Mouse (Mus musculus): Measurements from ENCODE around the gene Plch2.

Gene Plch2

DNA sequence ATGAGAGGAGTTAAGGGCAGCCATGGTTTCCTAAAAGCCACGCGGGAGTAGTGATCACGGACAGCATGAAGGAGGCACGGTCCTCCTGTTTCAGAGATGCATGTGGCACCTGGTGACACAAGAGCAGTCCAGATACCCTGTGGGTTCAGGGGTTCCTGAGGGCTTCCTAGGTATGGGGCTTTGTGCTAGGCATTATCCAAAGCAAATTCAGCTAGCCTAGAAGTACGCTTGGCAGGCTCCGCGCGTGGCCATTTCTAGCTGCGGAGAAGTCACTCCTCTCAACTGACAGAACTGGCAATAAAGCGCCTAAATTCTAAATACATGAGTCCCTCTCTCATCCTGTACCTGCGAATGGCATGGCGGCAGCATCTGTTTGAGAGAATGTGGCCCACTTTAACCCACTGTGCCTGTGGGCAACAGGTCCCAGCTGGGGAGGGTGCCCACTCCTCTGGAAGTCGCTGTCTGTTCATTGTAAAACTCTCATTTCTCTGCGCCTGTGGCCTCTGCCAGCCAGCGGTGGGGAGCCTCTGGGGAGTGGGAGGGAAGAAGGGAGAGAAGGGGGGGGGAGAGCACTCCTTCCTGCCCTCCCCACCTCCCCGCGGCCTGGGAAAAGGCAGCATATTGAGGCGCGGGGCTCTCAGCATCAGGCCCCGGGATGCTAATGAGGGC, 96.4 kb downstream of the Plch2 start:
- no peak for DNase-seq (ENCODE audit: low spot score in 2 of 2)

DNA sequence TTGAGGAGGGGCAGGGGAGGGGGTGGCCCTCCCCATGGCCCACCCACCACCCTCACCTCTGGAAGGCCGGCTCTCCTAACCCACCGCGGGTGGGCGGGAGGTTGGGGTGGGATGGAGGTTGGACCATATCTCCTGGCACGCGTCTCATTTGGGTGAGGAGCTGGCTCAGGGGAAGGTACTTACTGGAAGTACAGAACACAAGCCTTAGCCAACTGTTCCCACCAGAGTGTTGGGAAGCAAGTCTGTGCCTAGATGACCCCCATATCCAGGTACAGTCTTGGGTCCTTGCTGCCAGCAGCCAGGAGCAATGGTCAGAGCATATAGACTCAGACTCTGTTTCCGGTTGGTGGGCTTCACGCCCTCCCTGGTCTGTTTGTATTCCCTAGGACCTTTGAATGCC, 98.0 kb downstream of the Plch2 start:
- DNase-seq (ENCODE audit: low spot score in 2 of 2): no peak

DNA sequence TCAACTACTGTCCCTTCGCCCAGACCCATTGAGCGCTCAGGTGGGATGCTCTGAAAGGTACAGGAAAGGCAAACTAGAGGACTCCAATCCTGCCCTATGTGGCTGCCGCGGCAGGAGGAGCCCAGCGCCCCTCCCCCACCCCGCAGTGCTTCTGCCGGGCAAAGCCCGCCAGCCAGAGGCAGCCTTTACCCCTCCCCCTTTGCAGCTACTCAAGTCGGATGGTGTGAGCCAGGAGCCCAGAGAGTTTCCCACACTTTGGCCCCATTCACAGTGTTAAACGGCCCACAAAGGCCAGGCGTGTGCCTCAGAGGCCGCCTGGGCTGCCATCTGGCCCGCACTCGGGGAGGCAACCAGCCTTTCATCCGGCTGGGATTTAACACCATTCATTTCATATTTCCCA, 98.4 kb downstream of the Plch2 start:
- peak in 1 of 2 experiments; percentile 79 for DNase-seq (ENCODE audit: low spot score in 2 of 2)

DNA sequence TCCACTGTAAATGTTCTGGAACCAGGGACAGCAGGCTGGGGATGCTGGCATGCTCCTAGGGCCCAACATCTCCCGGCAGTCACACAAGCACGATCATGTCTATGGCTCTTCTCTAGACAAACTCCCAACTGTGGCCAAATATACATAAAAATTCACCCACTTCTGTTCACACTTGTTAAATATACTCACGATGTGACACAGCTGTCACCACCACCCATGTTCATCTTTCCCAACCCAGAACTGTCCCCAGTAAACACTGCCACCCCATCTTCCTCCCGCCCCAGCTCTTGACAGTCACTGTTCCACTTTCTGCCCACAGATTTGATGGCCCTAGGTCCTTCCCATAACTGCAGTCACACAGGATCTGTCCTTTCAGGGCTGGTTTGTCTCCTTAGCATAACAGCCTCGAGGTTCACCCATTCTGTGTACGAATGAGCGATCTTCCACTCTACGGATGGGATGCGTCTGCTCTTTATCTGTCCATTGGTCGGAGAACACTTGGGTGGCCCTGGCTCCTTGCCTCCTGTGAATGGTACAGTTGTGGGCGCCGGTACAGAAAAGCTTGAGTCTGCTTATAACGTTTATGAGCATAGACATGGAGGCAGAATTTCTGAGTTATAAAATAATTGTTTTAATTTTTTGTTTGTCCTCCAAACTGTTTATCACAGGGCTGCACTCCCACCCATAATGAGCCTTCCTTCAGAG, 99.1 kb downstream of the Plch2 start:
- DNase-seq (ENCODE audit: low spot score in 2 of 2): no peak

DNA sequence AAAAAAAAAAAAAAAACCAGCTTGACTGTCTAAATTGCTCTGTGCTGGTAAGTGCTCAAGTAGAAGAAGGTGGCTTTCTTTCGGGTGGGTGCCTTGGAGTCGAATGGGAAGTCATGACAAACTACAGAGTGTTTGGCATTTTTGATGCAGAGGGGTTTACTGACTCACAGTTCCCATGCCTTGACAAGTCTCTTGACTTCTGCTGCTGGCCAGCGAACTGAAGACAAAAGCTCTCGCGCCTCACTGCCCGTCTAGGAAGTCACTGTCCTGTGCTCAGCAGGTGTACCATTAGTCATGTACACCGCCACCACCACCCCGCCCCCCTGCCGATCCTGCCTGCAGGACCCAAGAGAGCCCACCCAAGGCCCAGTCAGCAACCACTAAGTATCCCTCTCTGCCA, 100.0 kb downstream of the Plch2 start:
- no peak for DNase-seq (ENCODE audit: low spot score in 2 of 2)

DNA sequence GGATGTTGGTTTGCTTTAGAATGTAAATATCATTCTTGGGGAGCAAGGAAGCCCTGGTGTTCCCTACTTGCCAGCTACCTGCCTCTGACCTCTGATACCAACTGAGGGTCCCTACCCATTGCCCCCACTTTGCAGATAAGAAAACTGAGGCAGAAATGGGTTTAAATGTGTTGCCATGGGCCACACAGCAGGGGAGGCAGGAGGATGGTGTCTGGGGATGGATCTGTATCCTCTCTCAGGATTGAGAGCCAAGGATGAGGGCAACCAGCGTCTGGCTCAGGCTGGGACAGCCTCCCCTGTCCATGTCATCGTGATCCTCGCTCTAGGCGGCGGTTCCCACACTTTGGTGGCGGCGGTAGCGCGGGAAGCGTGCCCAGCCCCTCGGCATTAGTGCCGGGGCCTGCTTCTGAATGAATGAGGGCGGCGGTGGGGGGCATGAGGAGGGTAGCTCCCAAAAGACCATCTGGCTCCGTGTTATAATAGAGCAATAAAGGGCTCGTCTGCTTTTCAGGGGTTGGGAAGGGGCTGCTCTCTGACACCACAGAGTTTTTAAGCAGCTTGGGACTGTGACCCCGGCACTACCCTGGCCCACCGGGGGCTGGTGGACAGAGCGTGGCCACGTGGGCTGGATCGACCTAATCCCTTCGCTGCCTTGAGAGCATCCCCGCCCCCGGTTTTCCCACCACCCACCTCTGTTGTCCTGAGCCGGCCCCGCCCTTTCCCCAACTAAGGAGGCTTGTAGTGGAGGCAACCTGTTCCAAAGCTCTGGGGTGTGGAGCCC, 103.9 kb downstream of the Plch2 start:
- DNase-seq (ENCODE audit: low spot score in 2 of 2): peak in 1 of 2 experiments; percentile 71

DNA sequence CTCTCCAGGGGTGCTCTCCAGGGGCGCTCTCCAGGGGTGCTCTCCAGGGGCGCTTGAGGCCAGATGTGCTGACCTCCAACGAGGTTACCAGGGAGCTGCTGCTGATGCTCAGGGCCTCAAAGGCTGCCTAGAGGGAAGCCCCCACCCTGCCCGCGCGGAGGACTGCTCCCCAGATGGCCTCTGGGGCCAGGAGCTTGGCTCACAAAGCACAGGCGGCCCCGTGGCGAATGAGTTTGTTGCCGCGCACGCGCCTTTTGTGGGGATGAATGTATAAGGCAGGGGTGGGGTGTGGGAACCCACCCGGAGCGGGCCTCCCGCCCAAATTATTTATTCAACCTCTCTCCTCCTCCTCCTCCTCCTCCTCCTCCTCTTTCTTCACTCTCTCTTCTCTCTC, 107.0 kb downstream of the Plch2 start:
- no peak for DNase-seq (ENCODE audit: low spot score in 2 of 2)

DNA sequence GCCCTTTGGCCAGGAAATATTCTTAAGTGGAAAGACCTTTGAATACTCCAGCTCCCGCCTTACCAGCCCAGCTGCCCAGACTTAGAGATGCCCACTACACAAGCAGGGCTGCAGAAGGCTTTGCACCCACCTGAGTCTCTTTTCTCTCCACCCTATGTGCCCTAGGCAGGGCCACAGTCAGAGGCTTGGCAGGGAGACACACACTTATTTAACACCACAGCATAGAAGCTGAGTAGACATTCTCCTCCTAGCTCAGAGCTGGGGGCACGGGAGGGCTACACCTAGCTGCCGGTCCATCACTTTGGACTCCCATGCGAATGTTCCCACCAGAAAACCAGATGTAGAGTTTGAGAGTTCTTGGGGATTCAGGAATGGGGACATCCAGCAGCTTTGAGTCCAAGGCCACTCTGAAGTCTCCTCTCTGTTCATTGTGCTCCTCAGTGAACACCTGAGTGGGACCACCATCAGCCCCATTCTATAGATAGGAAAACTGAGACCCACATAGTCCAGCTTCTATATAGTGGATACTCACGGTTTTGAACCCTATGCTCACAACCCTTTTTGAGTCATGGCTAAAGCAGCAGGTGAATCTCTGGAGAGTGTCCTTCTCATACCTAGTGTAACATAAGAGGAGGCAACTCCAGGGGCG, 107.5 kb downstream of the Plch2 start:
- DNase-seq (ENCODE audit: low spot score in 2 of 2): no peak

DNA sequence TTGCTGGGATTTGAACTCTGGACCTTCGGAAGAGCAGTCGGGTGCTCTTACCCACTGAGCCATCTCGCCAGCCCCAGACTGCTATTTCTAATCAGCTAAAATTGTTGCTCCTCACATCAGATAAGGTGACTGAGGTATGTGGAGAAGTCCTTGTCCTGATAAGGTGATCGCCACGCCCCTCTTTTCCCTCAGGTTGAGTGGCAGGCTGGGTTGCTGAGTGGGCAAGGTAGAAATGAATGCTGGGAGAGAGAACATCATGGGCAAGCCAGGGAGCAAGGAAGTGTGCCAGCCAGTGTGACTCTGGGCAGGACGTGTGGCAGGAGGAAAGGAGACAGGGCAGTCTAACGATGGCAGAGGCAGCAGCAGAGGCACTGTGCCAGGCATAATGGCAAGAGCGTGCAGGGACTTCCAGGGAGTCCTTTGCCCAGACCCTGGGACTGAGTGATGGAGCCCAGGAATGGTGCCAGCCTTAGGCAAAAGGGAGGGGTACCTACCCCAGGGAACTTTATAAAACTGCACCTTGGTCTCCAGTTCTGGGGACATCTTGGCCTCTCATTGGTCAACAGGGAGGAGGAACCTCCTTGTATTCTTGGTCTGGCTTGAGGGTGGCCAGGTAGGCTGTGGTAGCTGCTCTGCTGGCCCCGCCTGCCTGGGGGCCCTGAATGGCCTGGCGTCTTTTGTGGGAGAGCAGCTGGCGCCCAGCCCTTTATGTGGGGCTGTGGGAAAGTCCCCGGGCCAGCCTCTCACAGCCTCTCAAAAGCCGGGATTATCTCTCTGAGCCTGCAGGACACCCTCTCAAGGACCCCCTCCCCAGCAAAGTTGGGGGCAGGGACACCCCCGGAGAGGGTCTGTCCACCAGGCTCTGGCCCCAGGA, 108.3 kb downstream of the Plch2 start:
- peak; percentile 55 to 75 for DNase-seq (ENCODE audit: low spot score in 2 of 2)

DNA sequence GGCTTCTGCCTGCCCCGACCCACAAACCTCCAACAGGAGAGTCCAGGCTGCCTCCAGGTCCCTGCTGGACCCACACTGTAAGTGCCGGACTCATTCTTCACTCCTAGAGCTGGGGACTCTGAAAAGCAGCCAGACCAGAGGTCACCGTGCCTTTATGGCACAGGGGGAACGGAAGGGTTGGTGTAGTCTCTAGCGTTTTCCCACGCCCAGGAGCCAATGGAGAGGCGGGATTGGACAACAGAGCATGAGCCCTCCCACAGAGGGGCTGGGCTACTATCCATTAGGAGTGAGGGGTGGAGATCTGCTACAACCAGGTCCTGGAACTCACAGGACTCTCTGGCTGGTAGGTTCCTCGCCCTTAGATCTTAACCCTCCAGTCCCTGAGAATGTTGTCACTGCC, 110.3 kb downstream of the Plch2 start:
- DNase-seq (ENCODE audit: low spot score in 2 of 2): peak in 1 of 2 experiments; percentile 63

DNA sequence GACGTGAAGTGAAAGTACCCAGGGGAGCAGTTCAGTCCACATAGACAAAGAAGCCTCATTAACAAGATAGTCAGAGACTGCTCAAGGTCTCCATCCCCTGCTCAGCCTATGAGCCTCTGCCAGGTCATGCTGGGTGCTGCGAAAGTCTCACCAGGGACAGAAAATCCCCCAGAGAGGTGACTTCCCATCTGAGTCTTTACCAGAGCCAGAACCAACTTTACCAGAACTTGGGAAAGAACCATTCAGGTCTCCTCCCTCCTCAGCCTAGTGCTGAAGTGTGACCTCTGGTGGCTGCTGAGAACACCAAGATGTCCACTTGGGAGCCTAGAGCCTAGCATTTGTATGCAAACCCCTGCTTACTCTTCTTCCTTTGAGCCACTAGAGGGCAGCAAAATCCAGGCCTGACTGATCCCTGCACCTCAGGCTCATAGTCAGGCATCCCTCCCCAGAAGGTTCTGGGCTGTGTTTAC, 112.4 kb downstream of the Plch2 start:
- DNase-seq (ENCODE audit: low spot score in 2 of 2): peak in 1 of 2 experiments; percentile 59

DNA sequence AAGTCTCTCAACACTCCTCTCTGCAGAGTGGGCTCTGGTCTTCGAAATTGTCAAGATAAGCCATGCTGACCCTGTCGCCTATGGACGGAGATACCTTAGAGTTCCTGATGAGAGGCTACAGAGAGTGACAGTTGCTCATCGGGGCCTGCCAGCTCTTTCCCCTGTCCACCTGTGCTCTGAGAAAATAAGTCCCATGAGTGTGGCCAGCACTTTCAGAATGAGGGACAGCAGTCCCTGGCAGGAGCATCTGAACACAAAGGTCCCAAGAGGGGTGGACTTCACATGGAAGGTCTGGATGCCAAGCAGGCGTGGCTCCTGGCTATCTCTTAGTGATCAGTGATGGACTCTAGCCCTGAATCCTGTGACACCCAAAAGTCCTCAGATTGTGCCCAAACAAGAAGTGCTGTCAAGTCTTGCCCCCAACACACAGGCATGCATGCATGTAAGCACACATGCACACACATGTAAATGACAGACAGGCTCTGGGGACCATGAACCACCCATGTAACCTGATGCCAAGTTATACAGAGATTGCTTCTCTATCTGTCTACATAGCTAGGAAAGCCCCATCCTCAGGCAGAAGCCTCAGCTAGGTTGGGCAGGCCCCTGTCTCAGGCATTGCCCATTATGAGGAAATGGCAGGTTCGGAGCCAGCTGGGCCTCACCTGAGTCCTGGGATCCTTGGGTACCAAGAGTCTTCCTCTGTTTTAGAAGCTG, 113.1 kb downstream of the Plch2 start:
- no peak for DNase-seq (ENCODE audit: low spot score in 2 of 2)

DNA sequence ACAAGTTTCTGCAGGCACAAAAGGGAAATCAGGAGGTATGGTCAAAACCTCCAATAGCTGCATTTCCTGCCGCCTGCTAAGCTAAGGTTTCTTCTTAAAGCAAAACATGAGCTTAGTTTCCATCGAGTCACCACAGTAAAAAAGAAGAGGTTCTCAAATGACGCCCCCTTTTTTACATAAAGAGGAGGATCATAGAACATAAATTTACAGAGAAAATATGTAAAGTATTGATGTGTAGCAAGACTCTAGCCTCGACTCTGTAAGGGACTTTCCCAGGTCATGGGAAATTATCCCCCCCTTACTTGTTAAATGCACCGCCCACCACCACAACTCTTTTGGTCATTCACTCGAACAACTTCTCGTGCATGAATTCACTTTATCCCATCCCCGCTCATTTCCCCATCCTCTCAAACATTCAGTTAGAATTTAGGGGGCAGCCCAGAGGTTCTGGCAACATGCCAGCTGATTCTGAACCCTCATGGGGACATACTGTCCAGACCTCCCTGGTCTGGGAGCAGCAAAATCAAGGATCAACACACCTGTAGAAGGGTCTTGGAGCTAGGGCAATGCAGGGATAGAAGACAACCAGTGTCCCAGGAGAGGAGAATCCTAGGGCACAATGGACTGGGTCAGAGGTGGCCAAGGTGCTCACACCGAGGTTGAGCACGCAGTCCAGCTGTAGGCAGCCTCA, 113.8 kb downstream of the Plch2 start:
- DNase-seq (ENCODE audit: low spot score in 2 of 2): no peak

DNA sequence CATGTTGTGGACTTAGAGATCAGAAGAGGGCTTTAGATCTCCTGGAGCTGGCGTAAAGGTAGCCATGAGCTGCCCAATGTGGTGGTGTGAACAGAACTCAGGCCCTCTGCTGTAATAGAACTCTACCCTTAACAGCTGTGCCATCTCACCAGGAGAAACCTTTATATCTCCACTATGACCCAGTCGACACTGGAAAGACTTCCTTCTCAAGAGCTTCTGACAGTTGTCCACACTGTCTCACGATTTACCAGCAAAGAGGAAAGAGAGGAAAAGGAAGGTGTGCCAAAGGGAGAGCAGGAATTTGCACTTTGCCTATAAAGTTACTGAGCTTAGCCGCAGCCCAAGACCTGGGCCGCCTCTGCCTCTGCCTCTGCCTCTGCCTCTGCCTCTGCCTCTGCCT, 114.8 kb downstream of the Plch2 start:
- DNase-seq (ENCODE audit: low spot score in 2 of 2): no peak

DNA sequence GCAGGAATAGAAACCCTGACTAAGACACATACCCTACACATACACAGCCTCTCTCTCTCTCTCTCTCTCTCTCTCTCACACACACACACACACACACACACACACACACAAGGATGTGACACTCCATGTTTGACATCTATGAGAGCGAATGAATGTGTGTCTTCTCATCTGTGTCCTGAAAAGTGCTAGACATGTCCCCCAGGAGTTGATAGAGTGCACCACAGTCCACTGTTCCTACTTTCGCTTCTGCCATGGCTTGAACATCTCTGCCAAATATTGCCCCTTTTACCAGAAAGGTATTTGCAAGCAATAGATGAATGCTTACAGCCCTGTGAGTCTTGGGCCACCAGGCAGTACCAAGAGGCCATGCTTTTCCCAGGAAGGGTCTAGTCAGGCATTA, 116.4 kb downstream of the Plch2 start:
- DNase-seq (ENCODE audit: low spot score in 2 of 2): no peak

DNA sequence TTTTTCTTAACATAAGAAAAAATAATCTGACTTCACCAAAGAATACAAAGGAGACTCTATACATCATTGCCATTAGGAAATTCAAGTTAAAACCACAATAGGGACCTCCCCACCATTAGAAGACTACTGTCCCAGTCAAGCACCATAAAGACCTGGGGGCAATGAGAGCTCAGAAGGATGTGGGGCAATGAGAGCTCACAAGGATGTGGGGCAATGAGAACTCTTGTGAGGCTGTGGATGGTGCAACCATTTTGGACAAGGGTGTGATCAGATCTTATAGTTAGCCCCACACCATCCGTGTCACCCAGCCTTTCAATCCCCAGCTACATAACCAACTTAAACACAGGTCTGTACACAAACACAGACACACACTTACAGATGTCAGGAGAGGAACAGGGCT, 118.8 kb downstream of the Plch2 start:
- no peak for DNase-seq (ENCODE audit: low spot score in 2 of 2)

DNA sequence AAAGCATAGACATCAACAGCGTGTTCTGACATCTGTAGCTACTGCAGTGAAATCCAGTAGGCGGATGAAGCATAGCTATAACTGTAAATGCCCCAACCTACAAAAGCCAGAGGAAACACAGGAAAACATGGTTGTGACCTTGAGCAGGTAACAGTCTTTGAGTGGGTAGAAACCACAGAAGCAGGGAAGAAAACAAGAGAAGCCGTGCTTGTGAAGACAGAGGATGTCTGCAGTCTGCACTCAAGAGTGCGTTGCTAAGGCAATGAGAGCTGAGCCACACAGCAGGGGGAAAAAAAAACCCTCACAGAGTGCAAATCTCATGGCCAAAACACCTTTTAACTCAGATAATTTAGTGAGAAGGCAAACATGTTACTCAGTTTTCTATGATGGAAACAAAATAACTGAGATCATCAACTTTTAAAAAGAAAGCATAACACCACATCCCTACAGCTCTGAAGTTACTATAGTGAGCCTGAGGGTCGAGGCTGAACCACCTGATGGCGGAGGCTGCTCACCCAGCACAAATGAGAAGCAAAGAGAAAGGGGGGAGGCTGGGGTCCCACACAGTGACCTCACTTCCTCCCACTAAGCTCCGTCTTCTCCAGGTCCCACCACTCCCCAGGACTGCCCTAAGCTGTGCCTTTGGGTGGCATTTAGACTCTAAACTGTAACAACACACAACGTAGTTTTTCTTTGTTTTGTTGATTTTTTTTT, 119.9 kb downstream of the Plch2 start:
- DNase-seq (ENCODE audit: low spot score in 2 of 2): no peak

DNA sequence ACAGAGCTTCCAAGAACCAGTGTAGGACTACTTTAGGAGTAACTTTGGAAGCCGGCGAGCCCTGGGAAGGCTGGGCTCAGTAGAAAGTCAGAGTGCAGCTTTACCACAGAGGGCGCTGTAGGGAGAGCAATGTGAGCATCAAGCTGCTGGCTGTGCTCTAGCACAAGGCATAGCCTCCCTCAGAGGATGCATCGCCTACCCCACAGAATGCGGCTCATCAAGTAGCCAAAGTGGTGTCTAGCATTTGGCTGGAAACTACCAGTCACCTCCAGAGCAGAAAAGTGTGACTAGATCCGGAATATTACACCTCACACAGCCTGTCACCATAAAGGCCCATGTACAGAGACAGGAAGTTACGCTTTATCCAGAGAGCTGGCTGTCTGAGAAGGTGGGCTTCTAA, 120.8 kb downstream of the Plch2 start:
- no peak for DNase-seq (ENCODE audit: low spot score in 2 of 2)

DNA sequence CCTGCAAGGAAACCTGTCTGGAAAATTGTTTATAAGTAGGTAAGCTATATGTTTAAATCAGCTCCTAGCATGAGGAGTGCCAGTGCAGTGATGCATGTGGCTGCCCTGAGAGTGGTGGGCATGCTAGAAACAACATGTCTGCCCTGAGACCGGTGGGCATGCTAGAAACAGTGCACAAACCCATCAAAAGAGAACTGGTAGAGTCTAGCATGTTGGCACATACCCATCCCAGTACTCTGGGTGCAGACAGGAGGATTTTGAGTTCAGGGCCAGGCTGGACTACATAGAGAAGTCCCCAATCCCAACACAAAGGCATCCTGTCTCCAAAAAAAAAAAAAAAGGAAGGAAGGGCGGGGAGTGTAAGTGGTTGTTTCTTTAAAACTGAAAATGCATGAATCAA, 121.8 kb downstream of the Plch2 start:
- no peak for DNase-seq (ENCODE audit: low spot score in 2 of 2)

Measured in cerebellum, postnatal 4 days (tissue).